Mouse (Mus musculus) adrenal gland, postnatal 36 days (tissue): ENCODE measurements around the gene BC005537. TPM values are rescaled to one million over a fixed set of nuclear protein-coding genes. Genes with fewer than 3 reads are reported as not detected.

Experiments
- DNase-seq, 2 experiments: peaks; one replicate each; pipeline ENCODE4 v3.0.0; 2021; ENCODE audit warnings: mixed read lengths in 1 of 2
- total RNA-seq, 2 experiments: library from RNA; stranded (reverse); gene quantifications; 2 replicates each; pipeline ENCODE4 v1.2.3; 2021

The BC005537 gene
- total RNA-seq, 2 experiments from 2014 or later, result 226 to 236 TPM

DNA sequence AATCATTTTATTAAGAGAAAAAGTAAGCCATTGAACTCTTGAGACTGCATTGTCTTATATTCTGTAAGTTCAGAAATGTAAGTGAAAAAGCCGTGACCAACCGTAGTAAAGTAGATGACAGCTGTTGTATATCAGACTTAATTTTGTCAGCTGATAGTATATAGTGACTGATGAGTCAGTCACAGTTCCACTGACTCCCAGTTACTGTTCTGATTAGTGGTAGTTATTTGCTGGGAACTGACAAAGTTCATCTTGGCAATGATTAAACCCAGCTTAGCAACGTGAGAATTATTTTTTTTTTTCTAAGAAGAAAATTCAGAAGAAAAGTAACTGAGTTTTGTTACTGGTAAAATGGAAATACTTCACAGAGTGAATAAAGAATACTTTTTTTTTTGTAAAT lies 40.2 kb downstream of the BC005537 start:
- DNase-seq, result no peak

DNA sequence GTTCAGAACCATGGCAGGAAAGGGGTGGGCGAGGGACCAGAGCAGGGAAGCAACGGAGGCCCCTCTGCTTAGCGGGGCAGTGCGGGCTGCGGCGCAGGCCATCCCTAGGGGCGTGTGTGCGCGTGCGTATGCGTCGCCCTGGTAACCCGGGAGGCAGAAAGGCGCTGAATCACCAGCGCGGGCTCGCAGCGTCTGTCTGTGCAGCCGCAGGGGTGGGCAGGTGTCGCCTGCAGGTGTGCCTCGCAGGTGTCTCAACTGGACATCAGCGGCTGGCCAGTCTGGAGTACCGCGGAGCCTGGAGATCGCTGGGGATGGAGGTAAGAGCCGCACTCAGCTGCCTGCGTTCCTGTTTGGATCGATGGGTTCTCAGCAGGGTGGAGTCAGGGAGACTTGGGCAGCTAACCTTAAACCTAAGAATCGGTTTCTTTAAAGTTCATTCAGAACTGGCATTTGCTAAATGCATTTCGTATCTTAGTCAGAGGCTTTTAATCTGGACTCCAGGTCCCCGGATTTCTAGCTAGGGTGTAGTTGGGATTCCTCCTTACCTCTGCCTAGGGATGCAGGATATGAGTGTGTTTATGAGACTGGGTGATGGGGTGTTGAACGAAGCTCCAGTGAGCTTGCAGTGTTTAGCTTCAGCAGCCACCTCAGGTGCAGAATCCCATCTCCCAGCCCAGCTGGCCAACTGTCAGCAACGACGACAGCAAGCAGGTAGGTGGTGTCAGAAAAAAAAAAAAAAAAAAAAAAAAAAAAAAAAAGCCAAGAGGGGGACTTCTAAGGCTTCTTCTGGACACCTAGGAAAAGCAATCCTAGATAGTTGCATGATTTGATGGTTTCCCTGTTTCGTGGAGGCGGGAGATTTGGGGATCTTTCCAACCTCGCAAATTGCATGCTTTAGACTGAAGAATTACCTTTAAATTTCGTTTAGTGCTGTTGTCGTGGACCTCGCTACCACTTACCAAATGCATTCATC lies 43.8 kb downstream of the BC005537 start, which contains the start of gene D130043K22Rik:
D130043K22Rik (plus strand) TSS at position 153 of the 973 bp plus-strand sequence.
- DNase-seq, result peak; percentile 80 to 87

DNA sequence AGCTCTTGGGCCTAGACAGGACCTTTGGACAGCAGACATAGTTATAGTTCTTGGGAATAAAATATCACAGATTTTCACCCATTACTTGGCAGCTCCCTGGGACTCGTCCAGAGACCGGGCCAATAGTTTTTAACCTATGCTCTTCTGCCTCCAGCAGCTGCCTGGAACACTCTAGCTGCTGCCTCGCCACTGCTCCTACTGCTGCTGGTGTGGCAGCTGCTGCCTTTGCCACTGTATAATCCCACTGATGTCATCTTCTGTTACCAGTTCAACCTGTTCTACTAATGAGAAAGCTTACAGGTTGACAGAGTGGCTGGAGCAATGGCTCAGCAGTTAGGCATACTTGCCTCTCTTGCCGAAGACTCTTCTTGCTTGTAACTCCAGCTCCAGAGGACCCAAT lies 47.9 kb downstream of the BC005537 start:
- no peak for DNase-seq

GRCm38 (mm10) chr13:24851989-24852388 lies 50.5 kb downstream of the BC005537 start:
- DNase-seq, result no peak

DNA sequence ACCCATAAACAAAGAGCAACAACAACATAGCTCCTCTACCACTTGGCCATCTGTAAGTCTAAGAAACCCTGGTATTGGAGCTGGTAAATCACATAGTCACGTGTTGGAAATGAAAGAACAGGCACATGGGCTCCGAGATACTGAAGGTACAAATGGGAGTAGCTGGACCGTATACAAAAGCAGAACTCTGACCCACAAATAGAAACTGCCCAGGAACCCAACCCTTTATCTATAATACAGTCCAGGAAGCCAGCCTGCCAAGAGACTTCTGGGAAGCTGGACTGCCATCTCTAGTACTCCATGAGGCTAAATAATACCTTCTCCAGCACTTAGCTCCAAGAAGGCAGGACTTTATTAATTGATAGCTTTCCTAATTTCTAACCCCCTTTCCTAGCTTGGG lies 51.1 kb downstream of the BC005537 start:
- no peak for DNase-seq

DNA sequence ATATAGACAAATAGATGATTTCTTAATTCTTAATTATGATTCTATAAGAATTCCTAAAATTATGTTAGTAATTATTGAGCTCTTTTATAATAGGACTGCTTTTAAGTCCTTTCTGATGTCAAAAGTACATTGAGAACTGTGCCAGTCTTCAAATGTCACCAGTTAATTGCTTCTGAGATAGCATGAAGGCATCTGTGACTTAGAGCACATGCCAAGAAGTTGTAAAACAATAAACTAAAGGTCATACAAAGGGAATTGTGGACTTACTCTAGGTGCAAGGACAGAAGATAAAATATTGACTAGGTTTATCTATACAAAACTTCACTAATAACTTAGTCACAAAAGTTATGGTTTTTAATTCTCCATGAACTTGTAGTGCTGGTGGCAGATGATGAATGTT lies 57.7 kb downstream of the BC005537 start:
- DNase-seq, result no peak

DNA sequence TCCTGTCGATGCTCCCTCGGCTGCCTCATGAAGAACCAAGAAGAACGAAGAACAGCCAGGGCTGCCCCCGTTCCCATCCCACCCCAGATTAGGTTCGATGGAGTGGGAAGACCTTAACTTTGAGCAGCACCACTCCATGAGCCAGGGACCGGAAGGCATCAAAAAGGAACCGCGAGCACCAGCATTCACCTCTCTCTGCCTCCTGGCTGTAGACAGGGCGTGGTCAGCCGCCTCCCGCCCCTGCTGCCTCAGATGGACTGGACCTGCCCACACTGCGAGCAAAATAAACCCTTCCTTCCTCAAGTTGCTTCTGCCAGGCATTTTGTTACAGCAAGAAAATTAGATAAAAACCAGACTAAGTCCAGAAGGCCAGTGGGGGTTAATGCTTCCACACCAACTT lies 59.6 kb downstream of the BC005537 start:
- no peak for DNase-seq

- peak in 1 of 2 experiments; percentile 18 for DNase-seq
These were observed 60.6 kb downstream of the BC005537 start for GRCm38 (mm10) chr13:24862021-24862420.

DNA sequence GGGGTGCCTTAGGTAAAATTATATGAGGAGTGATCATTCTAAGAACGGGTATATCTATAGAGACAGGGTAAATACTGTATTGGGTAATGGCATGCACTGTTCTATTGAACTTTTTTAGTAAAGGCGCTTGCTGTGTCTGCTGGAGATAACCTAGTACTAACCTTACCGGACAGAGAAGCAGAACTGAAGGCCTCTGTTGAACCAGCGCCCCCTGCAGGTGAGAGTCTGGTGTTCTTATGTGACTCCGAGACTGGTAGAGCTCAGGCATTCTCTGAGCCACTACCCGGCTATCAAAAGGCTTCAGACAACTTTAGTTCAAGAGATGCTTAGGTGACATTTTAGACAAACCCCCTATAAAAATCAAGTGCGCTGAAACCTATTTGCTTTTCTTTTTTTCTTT lies 61.1 kb downstream of the BC005537 start:
- DNase-seq, result peak; percentile 71 to 76

Other genes with a start within 250 kb of the BC005537 start
- 1 to 10 TPM; 2.6 to 4.2 TPM for gene Ripor2, start 219.5 kb upstream of the BC005537 start, total RNA-seq
- gene Armh2, start 60.4 kb upstream of the BC005537 start, total RNA-seq, result not detected
- gene Gmnn, start 39.7 kb upstream of the BC005537 start, total RNA-seq, result 10 to 100 TPM; 10.7 to 12.2 TPM
- 10 to 100 TPM; 68.0 to 91.6 TPM for gene Acot13, start 29.9 kb downstream of the BC005537 start, total RNA-seq
- gene Tdp2, start 30.0 kb downstream of the BC005537 start, total RNA-seq, result 10 to 100 TPM; 22.6 to 23.5 TPM
- under 1 TPM; 0.46 to 0.70 TPM for gene D130043K22Rik, start 43.5 kb downstream of the BC005537 start, total RNA-seq
- 10 to 100 TPM; 12.7 to 18.4 TPM for gene Aldh5a1, start 136.0 kb downstream of the BC005537 start, total RNA-seq
- 1 to 10 TPM; 2.8 to 3.7 TPM for gene Gpld1, start 141.5 kb downstream of the BC005537 start, total RNA-seq
- 10 to 100 TPM; 44.4 to 49.0 TPM for gene Mrs2, start 218.7 kb downstream of the BC005537 start, total RNA-seq